Mouse (Mus musculus) adrenal gland, postnatal 25 days (tissue): ENCODE data around the gene Cdip1. TPM values are rescaled to one million over a fixed set of nuclear protein-coding genes. Genes with fewer than 3 reads are reported as not detected.
"Not testable (repeated sequence)": the region's sequence is repeated elsewhere in the genome, so short reads cannot be mapped to it uniquely, and the experiment has no call there.

Experiments used
- DNase-seq: peaks from one replicate; pipeline ENCODE4 v3.0.0; 2021; ENCODE audit warnings: mixed read lengths
- total RNA-seq: library from RNA; stranded (reverse); gene quantifications from 2 replicates; pipeline ENCODE4 v1.2.3, GENCODE M21; 2021

Cdip1 gene
- total RNA-seq, 1 experiment from 2014 or later = 116 TPM

DNA sequence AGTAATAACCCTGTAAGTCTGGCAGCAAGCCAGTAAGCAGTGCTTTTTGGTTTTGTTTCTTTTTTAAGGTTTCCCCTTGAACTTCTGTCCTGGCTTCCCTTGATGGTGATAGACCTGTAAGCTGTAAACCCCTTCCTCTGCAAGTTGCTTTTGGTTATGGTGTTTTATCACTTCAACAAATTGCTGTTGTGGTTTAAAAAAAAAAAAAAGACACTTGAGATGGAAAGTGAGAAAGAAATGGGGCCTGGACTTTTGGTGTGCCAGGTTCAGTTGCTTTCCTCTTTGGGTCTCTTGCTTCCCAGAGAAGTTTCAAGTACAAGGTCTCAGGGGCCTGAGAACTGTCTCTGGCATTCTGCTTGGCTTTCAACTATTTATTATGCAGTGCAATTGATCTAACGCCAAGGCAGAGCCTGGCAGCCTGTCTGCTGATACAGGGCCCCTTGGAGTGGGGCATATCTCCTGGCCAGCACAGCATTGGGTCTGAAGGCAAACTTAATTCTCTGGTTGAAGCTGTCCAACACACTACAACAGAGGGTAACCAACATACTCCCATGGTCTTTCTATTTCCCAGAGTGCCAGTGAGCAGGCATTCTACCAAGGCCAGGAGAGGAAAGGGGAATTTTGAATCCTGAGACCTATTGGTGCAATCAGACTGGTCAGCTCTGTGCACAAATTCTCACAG is 16.7 kb downstream of the Cdip1 start:
- peak; percentile 29 for DNase-seq

DNA sequence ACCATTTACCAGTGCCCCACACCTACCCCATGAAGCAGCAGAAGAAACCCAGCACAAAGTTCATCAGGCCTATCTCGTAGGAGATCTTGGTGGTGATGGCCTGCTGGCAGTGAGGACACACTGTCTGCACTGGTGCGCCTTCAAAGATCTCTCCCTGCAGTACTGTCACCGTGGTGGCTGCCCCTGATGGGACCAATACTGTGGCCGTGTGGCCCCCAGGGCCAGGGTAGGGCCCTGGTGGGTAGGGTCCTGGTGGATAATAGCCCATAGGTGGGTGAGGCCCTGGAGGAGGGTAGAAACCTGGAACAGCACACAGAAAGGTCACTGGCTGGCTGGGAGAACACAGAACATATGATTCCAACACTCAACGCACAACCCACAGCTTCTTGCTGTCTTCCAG is 21.4 kb downstream of the Cdip1 start:
- DNase-seq = no peak

DNA sequence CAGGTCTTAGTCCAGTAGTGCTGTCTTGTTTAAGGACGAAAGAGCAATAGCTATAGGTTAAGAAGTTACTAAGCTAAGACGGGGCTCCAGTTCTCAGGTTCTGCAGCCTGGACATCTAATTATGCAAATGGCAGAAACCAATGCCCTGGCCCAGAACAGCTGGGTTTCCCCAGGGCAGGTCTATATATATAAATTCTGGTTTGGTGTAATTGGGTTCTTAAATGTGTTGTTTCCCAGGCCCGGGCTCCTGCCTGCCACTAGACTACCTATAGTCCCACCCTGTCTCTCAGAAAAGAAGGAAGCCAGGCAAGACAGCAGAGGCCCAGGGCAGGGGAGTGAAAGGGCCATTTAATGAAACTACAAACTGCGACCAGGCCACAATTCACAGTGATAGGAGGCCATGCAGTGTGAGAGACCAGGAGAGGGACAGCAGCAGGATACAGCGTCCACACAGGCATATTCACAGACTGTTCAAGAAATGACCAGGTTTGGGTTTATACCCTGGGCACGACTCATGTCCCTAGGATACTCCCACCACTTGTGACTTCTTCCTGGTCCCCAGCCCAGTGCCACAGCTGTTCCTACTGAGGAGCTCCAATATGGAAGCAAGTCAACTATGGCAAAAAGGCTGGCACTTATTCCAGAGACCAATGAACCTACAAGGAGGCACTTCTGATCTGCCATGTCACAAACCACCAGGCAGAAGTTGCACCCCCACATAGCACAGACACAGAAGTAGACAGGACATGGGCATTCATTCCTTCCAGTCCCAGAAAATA is 22.9 kb downstream of the Cdip1 start:
- DNase-seq = no peak

DNA sequence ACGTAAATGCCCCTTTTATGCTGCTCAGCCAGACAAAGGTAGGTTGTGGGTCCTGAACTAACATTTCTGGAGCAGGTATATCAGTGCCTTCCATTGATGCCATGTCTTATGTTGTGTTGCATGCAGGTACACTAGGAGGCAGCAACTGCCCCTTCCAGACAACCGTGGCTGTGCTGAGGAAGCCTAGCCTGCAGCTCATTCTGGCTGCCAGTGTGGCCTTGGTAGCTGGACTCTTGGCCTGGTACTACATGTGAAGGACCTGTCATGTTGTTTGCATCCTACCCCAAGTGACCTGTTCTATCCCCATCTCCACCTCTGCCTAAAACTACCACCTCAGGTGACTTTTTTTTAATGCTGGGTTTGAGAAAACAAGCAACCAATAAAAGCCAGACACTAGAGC is 24.2 kb downstream of the Cdip1 start:
- no peak for DNase-seq

DNA sequence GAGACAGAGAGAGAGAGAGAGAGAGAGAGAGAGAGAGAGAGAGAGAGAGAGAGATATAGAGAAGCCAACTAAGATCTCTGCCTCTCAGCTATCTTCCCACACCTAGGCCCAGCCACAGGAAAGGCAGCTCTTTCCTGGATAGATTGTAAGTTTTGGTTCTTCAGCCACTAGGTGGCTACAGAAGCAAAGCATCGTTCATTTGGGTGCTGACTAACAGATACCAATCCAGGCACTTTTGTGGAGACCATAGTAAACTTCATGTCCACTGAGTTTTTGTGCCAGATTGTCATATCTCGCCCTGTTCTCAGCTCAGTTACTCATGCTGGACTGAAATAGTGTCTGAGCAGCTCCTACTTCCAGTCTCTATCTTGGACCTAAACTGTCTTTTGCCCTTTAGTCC is 26.8 kb downstream of the Cdip1 start:
- no peak for DNase-seq

DNA sequence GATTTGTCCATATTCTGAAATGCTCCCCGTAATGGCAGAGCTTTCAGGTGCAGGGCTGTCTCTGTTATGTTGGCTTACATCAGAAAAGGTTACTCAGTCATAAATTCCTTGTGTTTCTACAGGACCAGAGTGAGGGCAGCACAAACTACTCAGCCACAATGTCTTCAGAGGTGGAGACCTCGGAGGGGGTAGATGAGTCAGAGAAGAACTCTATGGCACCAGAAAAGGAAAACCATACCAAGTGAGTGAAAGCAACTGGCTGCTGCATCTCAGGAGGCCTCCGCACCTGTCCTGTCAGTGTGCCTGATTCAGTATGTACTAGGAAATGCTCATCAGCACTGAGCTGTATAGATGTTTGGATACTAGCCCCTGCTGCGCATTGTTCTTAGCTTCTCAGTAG is 27.7 kb downstream of the Cdip1 start:
- DNase-seq = no peak

DNA sequence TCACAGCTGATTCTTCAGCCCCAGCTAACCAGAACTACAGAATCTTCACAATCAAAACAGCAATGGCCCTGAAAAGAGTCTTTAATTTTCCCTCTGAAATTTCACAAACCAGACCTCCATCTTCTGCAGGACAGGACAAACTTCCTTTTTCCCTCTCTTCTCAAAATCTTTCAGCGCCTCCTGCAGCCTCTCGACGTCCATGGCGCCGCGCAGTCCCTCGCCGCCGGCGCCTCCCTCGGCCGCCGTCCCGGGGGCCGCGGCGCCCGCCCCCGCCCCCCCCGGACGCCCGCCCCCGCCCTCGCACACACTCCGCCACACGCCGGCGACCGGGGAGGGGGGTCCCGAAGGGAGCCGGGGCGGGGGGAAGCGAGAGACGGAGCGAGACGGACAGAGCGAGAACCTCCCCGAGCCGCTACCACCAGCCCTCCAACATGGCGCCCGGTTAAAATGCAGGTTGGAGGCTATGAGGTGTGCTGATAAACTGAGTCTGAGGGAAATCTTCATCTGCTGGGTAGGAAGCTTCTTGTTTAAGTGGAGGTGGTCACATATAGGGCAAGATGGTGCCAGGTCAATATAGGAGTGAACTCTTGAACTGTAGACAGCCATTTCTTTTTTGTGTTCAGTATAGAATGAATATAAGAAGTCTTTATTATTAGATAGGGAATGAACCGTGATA is 33.3 kb downstream of the Cdip1 start:
- DNase-seq = not testable (repeated sequence)

DNA sequence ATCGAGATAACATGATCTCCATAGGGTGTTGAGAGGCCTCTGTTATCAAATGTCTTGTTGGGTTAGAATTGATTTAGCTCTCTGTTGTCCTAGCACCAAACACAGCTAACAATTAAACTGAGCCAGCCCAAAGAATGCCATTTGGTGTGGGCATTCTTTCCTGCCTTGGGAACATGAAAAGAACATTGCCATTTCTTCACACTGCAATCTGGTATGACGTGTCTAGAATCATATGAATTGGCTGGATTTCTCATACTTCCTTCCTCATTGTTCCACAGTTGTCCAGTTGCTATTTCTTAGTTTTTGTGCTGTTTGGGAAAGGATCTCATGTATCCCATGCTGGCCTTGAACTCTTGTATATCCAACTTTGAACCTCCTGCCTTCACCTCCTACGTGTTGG is 36.0 kb downstream of the Cdip1 start:
- DNase-seq = no peak

DNA sequence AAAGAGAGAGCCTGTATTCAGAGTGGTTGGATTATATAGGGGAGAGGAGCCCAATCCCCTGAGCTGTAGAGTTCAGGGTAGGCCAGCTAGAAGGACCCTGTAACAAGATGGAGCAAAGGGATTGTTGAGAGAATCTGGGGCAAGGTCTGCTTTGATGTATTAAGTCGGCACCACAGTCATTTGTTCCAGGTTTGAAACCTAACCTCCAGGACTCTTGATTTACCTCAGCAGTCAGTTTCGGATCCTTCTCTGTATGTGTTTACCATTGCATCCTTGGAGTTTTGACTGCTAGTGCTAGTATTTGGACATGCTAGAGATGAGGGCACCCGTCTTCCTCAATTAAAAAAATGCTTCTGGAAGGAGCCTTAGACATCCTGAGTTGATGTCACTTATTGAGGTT is 37.9 kb downstream of the Cdip1 start:
- no peak for DNase-seq

DNA sequence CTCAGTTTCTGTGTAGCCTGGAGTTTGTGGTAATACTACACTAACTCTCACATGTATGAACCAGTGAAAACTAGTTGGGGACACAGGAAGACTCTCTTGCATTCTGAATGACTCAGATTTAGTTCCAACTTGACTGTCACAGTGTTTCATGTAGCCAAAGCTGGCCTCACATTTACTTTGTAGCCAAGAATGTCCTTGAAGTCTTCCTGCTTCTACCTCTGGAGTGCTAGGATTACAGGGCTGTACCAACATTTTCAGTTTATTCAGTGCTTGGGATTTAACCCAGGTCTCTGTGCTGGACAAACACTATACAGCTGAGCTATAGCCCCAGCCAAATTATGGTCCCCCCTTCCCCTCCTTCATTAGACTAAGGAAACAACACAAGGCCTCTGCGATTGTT is 47.9 kb downstream of the Cdip1 start:
- no peak for DNase-seq

DNA sequence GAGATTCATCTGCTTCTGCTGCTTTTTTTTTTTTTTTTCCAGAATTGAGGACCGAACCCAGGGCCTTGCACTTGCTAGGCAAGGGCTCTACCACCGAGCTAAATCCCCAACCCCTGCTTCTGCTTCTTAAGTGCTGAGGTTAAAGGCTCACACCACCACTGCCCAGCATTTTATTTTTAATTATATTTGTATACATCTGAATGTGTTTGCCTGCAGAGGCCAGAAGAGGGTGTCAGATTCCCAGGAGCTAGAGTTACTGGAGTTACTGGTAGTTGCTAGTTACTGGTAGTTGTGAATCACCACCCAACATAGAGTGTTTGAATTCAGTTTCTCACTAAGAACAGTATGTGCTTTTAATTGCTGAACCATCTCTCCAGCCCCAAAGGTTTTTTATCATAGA is 50.1 kb downstream of the Cdip1 start:
- DNase-seq = no peak

DNA sequence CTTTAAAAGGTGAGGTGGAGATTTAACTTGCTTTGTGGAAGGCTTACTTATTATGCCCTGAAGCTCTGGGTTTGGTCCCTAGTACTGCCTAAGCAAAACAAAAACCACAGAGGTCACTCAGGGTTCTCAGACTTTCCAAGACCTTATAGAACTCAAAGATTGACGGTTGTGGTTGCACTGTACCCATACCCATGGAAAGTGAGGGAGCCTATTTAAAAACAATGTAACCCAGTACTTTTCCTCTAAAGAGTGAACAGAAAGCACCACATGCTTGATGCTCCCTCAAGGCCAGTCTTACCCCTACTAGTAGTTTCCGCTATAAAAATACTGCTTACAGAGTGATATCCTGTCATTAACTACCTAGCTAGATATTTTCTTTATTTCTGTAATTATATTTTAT is 53.8 kb downstream of the Cdip1 start:
- no peak for DNase-seq

DNA sequence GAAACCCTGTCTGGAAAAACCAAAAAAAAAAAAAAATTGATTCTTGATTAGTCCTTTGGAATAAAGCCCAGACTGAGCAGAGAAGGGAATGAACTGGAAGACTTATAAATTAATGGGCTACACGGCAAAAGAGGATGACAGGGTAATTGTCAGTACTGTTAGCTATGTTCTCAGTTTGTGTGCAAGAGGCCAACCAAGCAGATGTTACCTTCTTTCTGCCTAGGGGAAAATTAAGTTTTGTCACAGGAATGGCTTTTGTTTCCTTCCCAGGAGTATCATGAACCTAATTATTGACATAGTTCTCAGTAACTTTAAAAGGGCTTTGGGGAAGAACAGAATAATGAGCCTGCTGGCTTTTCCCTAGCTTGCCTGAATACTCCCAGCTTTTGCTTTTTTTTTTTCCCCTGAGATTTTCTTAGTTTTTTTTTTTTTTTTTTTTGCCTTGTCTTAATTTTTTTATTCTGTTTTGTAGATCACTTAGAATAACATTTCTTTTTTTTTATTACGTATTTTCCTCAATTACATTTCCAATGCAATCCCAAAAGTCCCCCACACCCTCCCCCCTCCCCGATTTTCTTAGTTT is 59.2 kb downstream of the Cdip1 start:
- no peak for DNase-seq

DNA sequence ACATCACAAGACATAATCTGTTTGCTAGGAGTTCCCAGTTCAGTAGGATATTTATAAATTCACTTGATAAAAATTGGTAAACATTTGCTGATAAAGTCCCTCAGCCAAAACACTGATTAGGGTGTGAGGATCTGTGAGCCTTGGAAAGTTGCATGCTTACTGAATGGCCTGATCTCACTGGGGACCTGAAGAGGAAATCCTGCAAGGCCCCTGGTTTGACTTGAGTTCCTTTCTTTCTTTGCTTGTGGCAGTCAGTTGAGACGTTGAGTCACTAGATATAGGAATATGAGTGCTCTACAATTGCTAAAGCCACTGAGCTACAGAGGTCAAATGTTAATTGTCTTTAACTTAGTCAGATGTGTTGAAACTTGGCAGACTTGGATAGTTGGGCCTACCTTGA is 62.1 kb downstream of the Cdip1 start:
- no peak for DNase-seq

DNA sequence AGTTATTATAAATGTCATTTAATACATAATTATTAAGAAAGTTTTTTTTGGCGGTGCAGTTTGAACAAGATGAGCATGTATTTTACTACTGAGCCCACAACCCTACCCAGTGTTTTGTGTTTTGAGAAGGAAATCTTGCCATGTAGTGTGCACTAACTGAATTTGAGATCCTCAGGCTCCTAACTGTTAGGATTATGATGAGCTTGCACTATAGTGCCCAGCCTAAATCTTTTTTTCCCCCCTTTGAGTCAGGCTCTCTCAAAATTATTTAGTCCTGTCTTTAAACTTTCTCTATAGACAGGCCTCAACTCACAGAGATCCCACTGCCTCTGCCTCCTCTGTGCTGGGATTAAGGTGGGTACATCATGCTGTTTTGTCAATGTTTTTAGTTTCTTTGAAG is 62.6 kb downstream of the Cdip1 start:
- no peak for DNase-seq

DNA sequence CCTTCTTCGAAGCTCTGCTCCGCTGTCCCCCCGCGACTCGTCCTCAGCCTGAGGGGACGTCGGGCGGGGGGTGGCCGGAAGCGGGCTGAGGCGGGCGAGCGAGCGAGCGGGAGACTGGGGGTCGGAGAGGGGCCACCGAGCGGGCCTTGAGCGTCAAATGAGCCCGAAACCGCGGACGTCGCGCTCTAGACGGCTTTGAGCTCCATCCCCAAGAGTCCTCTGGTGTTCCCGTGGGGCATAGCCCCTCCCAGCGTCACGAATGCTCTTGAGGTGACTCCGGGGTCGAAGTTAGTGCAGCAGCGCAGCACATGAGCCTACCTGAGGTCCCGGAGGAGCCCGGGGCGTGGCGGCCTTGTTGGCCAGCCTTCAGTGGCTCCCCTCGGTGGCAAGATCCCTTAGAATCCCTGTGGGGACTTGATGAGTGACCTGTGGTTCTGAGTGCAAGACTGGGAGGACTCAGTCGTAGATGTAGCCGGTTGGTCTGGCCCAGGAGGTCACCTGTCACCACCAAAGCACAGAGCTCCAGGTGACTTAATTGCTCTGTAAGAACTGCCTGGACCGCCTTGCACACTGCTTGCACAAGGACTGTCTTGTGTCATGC is 63.5 kb downstream of the Cdip1 start:
- DNase-seq = no peak

DNA sequence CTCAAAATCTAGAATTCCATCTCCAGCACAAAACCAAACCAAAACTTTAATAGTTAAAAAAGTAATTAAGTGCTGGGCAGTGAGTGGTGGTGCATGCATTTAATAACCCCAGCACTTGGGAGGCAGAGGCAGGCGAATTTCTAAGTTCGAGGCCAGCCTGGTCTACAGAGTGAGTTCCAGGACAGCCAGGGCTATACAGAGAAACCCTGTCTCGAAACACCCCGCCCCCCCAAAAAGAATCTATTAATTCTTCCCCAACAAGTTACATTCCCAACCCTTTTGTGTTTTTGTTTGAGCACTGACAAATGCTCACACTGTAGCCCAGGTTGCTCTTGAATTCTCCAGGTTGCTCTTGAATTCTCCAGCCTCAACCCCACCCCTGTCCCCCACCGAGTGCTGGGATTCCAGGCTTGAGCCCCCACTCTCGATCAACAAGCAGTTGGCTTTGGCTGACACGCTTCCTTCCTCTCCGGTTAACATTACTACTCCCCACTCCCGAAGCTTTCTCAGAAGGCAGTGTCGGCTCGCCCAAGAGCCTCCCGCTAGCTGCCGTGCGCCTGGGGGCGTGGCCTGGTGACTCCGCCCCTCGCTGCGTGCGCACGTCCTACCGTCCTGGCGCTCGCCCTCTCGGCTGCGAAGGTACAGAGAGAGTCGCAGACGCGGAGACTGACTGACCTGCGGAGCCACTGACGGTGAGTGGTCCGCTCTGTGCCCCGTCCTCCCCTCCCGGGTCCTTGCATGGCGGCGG is 64.1 kb downstream of the Cdip1 start, which contains the start of gene Hmox2:
Gene Hmox2 (plus strand): TSS at position 582 of the 748 bp plus-strand sequence.
- peak; percentile 96 for DNase-seq

DNA sequence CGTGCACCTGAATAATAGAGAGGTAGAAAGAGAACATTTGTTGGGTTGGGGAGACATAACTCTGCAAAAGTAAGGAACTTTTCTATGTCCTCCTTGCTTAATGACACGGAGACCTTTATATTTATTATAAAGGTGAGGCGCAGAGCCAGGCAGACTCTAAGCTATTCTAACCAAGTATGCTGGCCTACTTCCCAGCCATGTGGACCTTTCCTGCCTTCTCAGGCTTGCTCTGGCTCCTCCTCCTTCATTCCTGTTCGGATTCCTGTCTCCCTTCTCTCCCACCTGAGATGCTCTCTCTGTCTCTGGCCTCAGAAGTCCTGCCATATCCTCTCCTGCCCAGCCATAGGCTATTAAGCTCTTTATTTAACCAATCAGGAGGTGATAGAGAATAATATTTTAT is 64.8 kb downstream of the Cdip1 start:
- no peak for DNase-seq

DNA sequence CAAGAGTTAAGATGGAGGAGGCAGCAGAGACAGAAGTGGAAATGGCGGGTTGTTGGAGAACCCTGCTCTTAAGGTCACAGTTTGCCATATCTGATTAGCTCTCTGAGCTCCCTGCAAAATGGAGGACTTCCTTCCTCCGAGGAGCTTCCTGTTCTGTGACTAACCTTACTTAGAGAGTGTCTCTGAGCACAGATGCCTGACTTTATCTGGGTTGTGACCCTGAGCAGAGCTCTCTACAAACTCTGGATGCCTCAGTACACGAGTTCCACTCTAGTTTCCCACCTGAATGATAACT is 67.2 kb downstream of the Cdip1 start:
- no peak for DNase-seq

DNA sequence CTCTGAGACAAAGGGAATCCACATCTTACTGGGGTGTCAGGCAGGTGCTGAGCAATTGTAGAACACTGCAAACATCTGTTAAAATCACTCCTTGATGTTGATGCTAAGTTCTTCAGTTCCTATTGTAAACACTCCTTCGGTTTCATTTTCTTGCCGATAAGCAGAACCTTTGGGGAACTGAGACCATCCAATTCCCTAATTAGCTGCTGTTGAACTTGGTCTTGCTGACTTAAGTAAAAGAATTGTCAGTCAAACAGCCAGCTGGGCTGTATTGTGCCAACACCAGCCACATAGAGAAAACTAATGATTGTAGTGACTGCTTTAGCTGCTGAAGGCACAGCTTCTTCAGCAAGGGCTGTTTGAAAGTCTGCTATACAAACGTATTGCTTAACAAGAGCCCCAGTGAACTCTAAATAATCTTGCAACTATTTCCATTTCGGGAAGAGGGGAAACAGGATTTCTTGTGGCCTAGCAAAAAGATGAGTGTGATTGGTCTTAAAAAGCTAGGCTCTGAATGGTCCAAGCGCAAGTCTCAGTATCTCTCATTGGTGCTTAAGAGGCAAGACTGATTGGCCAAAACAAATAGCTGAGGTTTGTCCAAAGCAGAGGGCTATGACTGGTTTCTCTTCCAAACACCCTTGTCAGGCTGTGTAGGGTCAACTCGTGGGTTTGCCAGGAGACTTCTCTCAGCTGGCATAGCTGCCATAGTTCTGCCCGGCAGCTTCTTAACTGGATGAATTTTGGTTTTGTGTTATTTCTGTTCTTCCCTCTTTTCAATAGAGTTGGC is 67.8 kb downstream of the Cdip1 start:
- DNase-seq = no peak
